Mouse (Mus musculus) lung, adult 2 months (tissue): Measurements from ENCODE around the gene Fam186b. TPM values are rescaled to one million over a fixed set of nuclear protein-coding genes. Genes with fewer than 3 reads are reported as not detected.

Experiments
- DNase-seq: peaks from one replicate; pipeline ENCODE4 v3.0.0; 2022
- H3K4me1 ChIP-seq: fragments of 200-500 bp; 2 replicates; pipeline ENCODE4 v1.6.1; 2011; ENCODE audit warnings: low read length; ENCODE audit not compliant: control insufficient read depth, insufficient read depth
- H3K4me3 ChIP-seq: fragments of 200-500 bp; replicated peaks from 2 replicates; pipeline ENCODE3; 2011; ENCODE audit warnings: low read depth, mild to moderate bottlenecking, control low read depth, low read length; ENCODE audit errors: extremely low read depth
- CTCF ChIP-seq: fragments of 200-500 bp; IDR thresholded peaks from 2 replicates; pipeline ENCODE4 v1.5.1; 2011; ENCODE audit warnings: mild to moderate bottlenecking, low read length, control low read depth; ENCODE audit not compliant: insufficient read depth
- POLR2A ChIP-seq: fragments of 200-500 bp; IDR thresholded peaks from 2 replicates; pipeline ENCODE4 v1.6.1; 2011; ENCODE audit warnings: low read depth, mild to moderate bottlenecking, control low read depth, low read length, borderline replicate concordance; ENCODE audit errors: extremely low read depth
- WGBS: fragments of 180-500 bp; shearing (Covaris S2); methylation state at CpG from one replicate; pipeline ENCODE4 v1.1.7; 2018; 5-methylcytosine and 5-hydroxymethylcytosine counted together
- polyA plus RNA-seq: library from polyadenylated mRNA; depleted of rRNA; stranded (reverse); fragments of >200 nt; gene quantifications from 2 replicates; pipeline ENCODE4 v1.2.3, GENCODE M21; 2012

Fam186b gene
- polyA plus RNA-seq, 1 experiment, result not detected

DNA sequence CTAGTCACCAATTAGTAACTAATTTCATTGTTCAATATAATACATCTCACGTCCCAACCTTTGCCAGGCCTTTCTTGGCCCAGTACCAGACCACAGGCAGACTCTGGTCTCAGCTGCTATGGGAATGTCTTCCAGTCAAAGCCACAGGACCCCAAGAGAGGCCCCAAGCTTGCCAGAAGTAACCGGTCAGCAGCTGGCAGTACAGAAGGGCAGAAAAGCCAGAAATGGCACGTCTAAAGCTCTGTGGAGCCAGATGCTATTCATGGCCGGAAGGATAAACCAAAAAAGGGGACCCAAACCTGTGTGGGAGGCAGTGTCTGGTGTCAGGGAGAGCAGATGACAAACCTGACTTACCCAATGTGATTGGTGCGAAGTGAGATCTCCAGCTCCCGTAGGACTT lies 38.8 kb upstream of the Fam186b start:
- whole genome bisulfite sequencing, result 41% methylated on average over 6 of the region's 6 CpGs
- no peak for DNase-seq
- Histone ChIP-seq H3K4me3 (no peak overlapping the region), H3K4me1 (peaks cover 54% of the 10 kb centered on the region)
- TF ChIP-seq CTCF, result no peak

DNA sequence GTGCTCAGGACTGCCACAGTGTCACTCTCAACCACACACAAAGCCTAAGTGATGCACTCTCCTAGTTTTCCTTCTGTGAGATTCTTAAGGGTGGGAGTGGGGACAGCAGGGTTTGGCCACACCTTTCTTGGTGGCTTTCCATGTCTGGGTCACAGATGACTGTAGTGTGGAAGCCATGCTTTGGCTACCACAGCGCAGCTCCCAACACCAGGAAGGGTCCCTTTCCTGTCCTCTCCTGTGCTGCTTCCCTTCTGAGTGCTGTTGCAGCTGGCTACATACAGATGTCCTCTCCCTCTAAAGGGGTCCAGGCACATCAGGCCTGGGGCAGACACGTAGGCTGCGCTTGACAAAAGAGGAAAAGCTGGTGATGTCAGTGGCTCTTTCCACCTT lies 38.0 kb upstream of the Fam186b start:
- Histone ChIP-seq H3K4me1 (peaks cover 59% of the 10 kb centered on the region), H3K4me3 (no peak overlapping the region)
- TF ChIP-seq POLR2A, result no peak
- no peak for TF ChIP-seq CTCF
- 47% methylated on average over 3 of the region's 3 CpGs for WGBS
- no peak for DNase-seq

DNA sequence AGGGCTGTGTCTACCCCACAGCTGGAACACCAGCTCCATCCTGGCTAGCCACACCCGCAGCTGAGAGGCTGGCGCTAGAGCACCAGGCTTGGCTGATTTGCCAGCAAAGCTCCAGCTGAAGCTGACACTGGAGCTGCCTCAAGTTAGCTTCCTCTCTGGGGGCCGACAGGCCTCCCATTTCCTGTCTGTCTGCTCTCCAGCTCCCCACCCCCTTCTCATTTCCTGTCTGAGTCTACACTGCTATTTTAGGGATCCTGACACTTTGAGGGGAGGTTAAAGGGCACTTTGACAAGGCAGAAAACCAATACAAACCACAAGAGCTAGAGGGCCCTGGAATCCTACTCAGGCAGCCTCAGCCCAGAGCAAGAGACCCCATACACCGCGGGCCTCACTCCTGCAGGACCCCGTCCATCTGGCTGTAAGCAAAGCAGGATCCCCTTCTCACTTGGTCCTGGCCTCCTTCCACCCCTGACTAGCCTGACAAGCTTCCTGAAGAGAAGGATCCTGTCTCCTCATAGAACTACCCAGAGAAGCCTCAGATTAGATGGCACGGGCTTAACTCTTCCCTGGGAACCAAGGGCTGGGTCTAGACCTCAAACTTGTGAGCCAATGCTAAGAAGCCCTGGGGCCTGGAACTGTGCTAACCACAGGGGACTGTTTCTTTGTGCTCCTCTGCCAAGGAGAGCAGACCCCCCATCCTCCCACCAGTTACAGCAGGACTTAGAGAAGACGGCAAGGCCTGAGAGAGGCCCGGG lies 37.4 kb upstream of the Fam186b start:
- peaks cover 59% of the 10 kb centered on the region for H3K4me1 ChIP-seq
- TF ChIP-seq CTCF (no peak), POLR2A (no peak)
- H3K4me3 ChIP-seq, result no peak overlapping the region
- WGBS, result 17% methylated on average over 9 of the region's 9 CpGs
- peak; percentile 57 for DNase-seq

DNA sequence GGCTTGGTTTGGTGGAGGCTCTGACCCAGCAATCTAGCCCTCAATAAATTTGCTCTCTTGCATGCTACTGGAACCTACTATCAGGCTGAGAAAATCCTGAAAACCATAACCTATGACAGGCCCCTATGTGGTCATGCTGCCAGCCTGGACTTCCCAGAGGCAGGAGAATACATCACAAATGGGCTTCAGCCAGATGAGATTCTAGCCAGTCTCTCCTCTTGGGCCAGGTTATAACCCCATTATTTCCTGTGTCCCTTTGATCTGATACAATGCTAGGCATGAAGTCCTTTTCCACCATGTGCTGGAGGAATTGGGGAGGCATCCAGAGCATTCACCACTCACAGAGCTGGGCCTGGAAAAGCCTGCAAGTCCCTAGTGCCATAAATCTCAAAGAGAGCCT lies 36.4 kb upstream of the Fam186b start:
- TF ChIP-seq CTCF (no peak), POLR2A (no peak)
- no peak for DNase-seq
- peaks cover 59% of the 10 kb centered on the region for H3K4me1 ChIP-seq
- no peak overlapping the region for H3K4me3 ChIP-seq

DNA sequence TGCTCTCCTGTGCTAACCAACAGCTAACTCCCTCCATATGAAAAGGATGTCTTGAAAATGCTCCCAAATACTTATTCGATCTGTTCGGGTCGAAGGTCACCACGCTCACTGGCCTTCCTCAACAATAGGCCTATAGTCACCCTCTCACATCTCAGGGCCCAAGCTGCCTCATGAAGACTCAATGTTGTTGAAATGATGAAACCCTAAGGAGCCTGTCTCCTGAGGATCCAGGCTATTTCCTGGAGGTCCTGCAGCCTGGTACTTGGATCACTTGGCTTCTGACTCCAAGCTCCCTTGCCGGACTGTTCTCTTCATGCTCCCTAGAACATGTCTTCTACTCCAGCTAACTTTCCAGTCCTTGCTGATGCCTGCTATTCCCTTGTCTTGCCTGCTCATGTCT lies 35.7 kb upstream of the Fam186b start:
- H3K4me1 ChIP-seq, result peaks cover 58% of the 10 kb centered on the region

DNA sequence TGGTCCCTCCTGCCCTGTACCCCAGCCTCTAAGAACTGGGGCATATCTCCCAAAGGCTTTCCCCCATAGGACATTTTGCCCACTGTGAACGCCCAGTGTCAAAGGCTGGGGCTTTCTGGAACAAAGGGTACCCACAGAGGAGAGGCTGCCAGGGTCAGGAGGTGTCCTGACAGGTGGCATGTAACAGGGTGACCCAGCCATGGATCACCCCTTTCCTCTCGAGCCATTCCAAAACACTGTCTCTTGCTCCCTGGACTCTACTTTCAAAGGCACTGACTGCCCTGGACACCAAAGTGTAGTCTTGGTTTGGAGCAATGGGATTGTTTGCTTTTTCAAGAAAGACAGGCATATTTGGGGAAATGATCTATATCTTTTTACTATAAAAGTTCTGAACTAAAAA lies 34.6 kb upstream of the Fam186b start:
- 44% methylated on average over 2 of the region's 2 CpGs for WGBS
- no peak for DNase-seq
- TF ChIP-seq POLR2A (no peak), CTCF (no peak)
- no peak overlapping the region for H3K4me3 ChIP-seq
- H3K4me1 ChIP-seq, result peaks cover 53% of the 10 kb centered on the region

More for the DNA sequence above, 35.7 kb upstream of the Fam186b start:
- H3K4me3 ChIP-seq, result no peak overlapping the region
- WGBS, result 87% methylated on average over 5 of the region's 5 CpGs
- no peak for TF ChIP-seq CTCF
- no peak for TF ChIP-seq POLR2A
- no peak for DNase-seq

DNA sequence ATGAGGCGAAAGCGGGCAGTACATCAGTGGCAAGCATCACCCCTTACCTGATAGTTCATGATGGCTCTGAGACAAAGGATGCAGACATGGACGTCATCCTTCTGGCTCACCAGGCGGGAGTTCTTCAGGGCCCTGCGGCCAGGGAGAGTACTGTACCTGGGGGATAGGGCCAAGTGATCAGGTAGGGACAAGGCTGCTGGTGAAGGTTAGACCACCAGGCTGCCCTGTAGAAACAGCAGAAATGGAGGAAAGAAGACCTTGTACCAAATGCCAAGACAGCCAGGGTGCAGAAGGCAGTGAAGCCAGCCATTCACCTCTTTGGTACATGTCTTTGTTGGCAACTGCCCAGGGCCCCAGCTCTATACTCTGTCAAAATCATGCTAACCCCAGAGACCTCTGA lies 32.3 kb upstream of the Fam186b start:
- no peak overlapping the region for H3K4me3 ChIP-seq
- WGBS, result 94% methylated on average over 5 of the region's 5 CpGs
- H3K4me1 ChIP-seq, result peaks cover 37% of the 10 kb centered on the region
- no peak for TF ChIP-seq CTCF
- TF ChIP-seq POLR2A, result no peak
- DNase-seq, result no peak

DNA sequence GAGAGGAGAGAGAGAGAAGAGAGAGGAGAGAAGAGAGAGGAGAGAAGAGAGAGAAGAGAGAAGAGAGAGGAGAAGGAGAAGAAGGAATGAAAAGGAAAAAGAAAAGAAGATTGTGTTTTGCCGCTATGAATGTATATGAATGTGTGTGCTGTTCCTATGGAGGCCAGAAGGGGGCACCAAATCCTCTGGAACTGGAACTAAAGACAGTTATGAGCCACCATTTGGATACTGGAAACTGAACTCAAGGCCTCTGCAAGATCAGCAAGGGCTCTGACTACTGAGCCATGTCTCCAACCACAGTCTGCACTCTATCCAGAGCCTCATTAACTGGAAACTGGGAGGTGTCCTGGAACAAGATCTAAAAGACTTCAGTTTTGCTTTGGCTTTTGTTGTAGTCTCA lies 31.3 kb upstream of the Fam186b start:
- peak; percentile 24; the same call in 1 of the 2 replicates for TF ChIP-seq CTCF
- TF ChIP-seq POLR2A, result no peak
- H3K4me1 ChIP-seq, result peaks cover 28% of the 10 kb centered on the region
- peak; percentile 50 for DNase-seq
- 60% methylated on average over 1 of the region's 1 CpGs for WGBS
- no peak overlapping the region for H3K4me3 ChIP-seq

DNA sequence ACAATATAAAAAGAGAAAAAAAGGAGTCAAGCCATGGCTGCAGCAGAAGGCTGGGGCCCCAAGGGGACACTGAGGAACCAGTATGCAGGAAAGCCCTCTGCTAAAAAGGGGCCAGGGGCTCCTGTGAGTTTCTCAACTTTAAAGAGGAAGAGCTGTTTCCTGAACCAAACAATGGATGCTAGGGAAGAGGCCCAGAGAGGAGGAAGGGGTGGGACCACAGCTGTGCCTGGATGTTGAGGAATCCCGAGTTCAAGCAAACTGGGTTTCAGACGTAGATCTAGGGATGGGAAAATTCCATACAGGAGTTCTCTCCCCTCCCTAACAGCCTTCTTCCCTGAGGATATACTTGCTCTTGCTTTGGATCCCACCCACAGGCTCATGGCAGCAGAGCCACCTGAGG lies 30.7 kb upstream of the Fam186b start:
- H3K4me3 ChIP-seq, result no peak overlapping the region
- no peak for TF ChIP-seq POLR2A
- no peak for TF ChIP-seq CTCF
- no peak for DNase-seq
- 36% methylated on average over 2 of the region's 2 CpGs for WGBS
- peaks cover 28% of the 10 kb centered on the region for H3K4me1 ChIP-seq

DNA sequence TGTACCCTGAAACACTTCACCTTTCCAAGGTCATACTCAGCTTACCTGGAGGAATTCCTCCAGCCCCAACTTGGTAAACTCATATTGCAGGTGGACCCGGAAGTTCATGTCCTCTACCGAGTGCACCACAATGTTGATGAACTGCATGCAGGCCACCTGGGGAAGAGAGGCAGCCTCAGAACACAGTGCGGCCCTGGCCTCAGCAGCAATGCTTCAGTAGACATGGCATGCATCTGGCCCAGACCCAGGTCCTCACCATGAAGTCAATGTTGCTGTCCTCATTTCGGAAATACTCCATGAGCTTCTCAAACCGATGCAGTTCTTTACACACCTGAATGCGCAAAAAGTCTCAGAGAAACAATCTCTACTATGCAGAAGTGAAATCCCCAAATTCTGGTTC lies 29.9 kb upstream of the Fam186b start:
- TF ChIP-seq CTCF (no peak), POLR2A (no peak)
- Histone ChIP-seq H3K4me1 (peaks cover 26% of the 10 kb centered on the region), H3K4me3 (no peak overlapping the region)
- 84% methylated on average over 6 of the region's 6 CpGs for WGBS
- DNase-seq, result no peak

DNA sequence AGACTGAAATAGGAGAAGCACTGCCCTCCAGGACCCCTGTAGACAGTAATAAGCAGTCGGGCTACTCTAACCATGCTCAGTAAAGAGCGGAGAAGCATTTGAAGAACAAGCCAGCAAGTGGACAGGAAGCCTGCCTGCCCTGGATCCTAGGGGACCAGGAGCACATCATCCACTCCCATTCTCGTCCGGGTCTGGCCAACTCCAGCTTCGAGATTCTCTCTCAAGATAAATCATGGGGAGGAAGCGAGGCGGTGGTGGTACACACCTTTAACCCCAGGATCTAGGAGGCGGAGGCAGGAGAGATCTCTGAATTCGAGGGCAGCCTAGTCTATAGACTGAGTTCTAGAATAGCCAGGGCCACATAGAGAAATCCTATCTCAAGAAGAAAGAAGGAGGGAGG lies 28.5 kb upstream of the Fam186b start:
- H3K4me3 ChIP-seq, result no peak overlapping the region
- WGBS, result 58% methylated on average over 9 of the region's 9 CpGs
- peaks cover 24% of the 10 kb centered on the region for H3K4me1 ChIP-seq
- TF ChIP-seq POLR2A, result no peak
- TF ChIP-seq CTCF, result no peak
- no peak for DNase-seq
